Mouse (Mus musculus) CH12.LX (cell line): ENCODE results near the gene Traf1. TPM values are rescaled to one million over a fixed set of nuclear protein-coding genes. Genes with fewer than 3 reads are reported as not detected.
A peak's percentile ranks its signal among the peaks of the same experiment; 100 is the strongest.

Experiments used
- DNase-seq: peaks from one replicate; pipeline ENCODE4 v3.0.0-alpha.2; 2013; ENCODE audit errors: extremely low read depth
- H3K27ac ChIP-seq: 2 replicates; pipeline ENCODE4 v1.5.1; 2012; ENCODE audit warnings: low read depth, mild to moderate bottlenecking, control low read depth, moderate library complexity; ENCODE audit not compliant: insufficient read depth
- H3K27me3 ChIP-seq: replicated peaks from 2 replicates; pipeline ENCODE3; 2012; ENCODE audit warnings: inconsistent platforms
- H3K36me3 ChIP-seq, 2 experiments: replicated peaks in 1 of 2; 2 replicates each; pipeline versions ENCODE3 to v1.6.1; 2012; ENCODE audit warnings: inconsistent platforms in 1 of 2, low read length in 1 of 2, mild to moderate bottlenecking in 1 of 2, mixed read lengths in 1 of 2, moderate library complexity in 1 of 2; ENCODE audit not compliant: control insufficient read depth in 1 of 2, insufficient read depth in 1 of 2
- H3K4me1 ChIP-seq, 2 experiments: 2 replicates each; pipeline ENCODE4 v1.6.1; 2012; ENCODE audit warnings: inconsistent platforms in 1 of 2, moderate library complexity in 1 of 2; ENCODE audit not compliant: insufficient read depth in 2 of 2, control insufficient read depth in 1 of 2
- H3K4me2 ChIP-seq: 2 replicates; pipeline ENCODE4 v1.6.1; 2012; ENCODE audit warnings: low read depth, mild to moderate bottlenecking, control low read depth; ENCODE audit not compliant: poor library complexity, insufficient read depth, severe bottlenecking
- H3K4me3 ChIP-seq, 3 experiments: fragments of 150-350 bp in 1 of 3; sonication (generic) in 1 of 3; replicated peaks in 1 of 3; 2 replicates each; pipeline versions ENCODE3 to v1.5.1; 2011 to 2012; ENCODE audit warnings: low read depth in 2 of 3, low read length in 2 of 3, mild to moderate bottlenecking in 2 of 3, moderate library complexity in 2 of 3, control low read depth in 1 of 3, improper control_type of control experiment in 1 of 3, inconsistent platforms in 1 of 3, mixed read lengths in 1 of 3; ENCODE audit not compliant: poor library complexity in 1 of 3
- H3K79me2 ChIP-seq: replicated peaks from 2 replicates; pipeline ENCODE4 v1.6.1; 2012; ENCODE audit warnings: mild to moderate bottlenecking, moderate library complexity; ENCODE audit not compliant: control insufficient read depth, poor library complexity, insufficient read depth, severe bottlenecking; ENCODE audit errors: extremely low read depth
- H3K9ac ChIP-seq: 2 replicates; pipeline ENCODE4 v1.6.1; 2012; ENCODE audit warnings: low read depth, mild to moderate bottlenecking, control low read depth, moderate library complexity; ENCODE audit not compliant: insufficient read depth
- H3K9me3 ChIP-seq: replicated peaks from 2 replicates; pipeline ENCODE3; 2012; ENCODE audit warnings: low read length, inconsistent platforms, mixed read lengths
- BHLHE40 ChIP-seq: IDR thresholded peaks from 2 replicates; pipeline ENCODE4 v1.6.1; 2011; ENCODE audit warnings: mild to moderate bottlenecking, low read depth, low read length, improper control_type of control experiment
- CHD1 ChIP-seq: IDR thresholded peaks from 2 replicates; pipeline ENCODE4 v1.6.1; 2012; ENCODE audit warnings: low read depth, low read length, improper control_type of control experiment, inconsistent platforms
- CHD2 ChIP-seq: IDR thresholded peaks from 2 replicates; pipeline ENCODE4 v1.6.1; 2011; ENCODE audit warnings: low read length, improper control_type of control experiment
- ELF1 ChIP-seq: IDR thresholded peaks from 2 replicates; pipeline ENCODE4 v1.6.1; 2014; ENCODE audit warnings: low read depth, mild to moderate bottlenecking, inconsistent platforms, low read length, improper control_type of control experiment
- HCFC1 ChIP-seq: IDR thresholded peaks from 2 replicates; pipeline ENCODE4 v1.6.1; 2012; ENCODE audit warnings: low read depth, mild to moderate bottlenecking, inconsistent platforms, low read length, improper control_type of control experiment
- JUN ChIP-seq: IDR thresholded peaks from 2 replicates; pipeline ENCODE4 v1.6.1; 2011; ENCODE audit warnings: low read depth, mild to moderate bottlenecking, low read length, improper control_type of control experiment, moderate library complexity; ENCODE audit not compliant: insufficient read depth
- KAT2A ChIP-seq: IDR thresholded peaks from 2 replicates; pipeline ENCODE4 v1.6.1; 2012; ENCODE audit warnings: low read length, improper control_type of control experiment, inconsistent platforms; ENCODE audit not compliant: insufficient replicate concordance
- MAFK ChIP-seq: IDR thresholded peaks from 2 replicates; pipeline ENCODE4 v1.6.1; 2011; ENCODE audit warnings: low read length, improper control_type of control experiment; ENCODE audit not compliant: insufficient replicate concordance
- MYC ChIP-seq: IDR thresholded peaks from 2 replicates; pipeline ENCODE4 v1.6.1; 2011; ENCODE audit warnings: low read depth, mild to moderate bottlenecking, improper control_type of control experiment, low read length
- RAD21 ChIP-seq: IDR thresholded peaks from 2 replicates; pipeline ENCODE4 v1.6.1; 2011; ENCODE audit warnings: low read depth, mild to moderate bottlenecking, low read length, improper control_type of control experiment, moderate library complexity
- SIN3A ChIP-seq: IDR thresholded peaks from 2 replicates; pipeline ENCODE4 v1.6.1; 2012; ENCODE audit warnings: low read length, improper control_type of control experiment, inconsistent platforms
- TBP ChIP-seq: conservative IDR thresholded peaks from 2 replicates; pipeline ENCODE4 v1.6.1; 2011; ENCODE audit warnings: low read depth, low read length, improper control_type of control experiment
- ZMIZ1 ChIP-seq: IDR thresholded peaks from 2 replicates; pipeline ENCODE4 v1.6.1; 2012; ENCODE audit warnings: low read depth, mild to moderate bottlenecking, inconsistent platforms, low read length, improper control_type of control experiment
- dilution Hi-C: fragments of 300-500 bp; cut with MboI; formaldehyde crosslinking; loops from 2 replicates; pipeline ENCODE4 v1.14.3; 2020; ENCODE audit warnings: low sequenced_read_pairs; ENCODE audit not compliant: extremely low pct_unique_long_range_greater_than_20kb, extremely low pct_ligation_motif_present
- in situ Hi-C: fragments of 300-500 bp; cut with MboI; formaldehyde crosslinking; loops from 3 replicates; pipeline ENCODE4 v1.14.3; 2019; ENCODE audit warnings: low sequenced_read_pairs, low pct_ligation_motif_present, low pct_unique_long_range_greater_than_20kb, mixed read lengths
- polyA plus RNA-seq: library from polyadenylated mRNA; unstranded; fragments of >175 nt; gene quantifications from 2 replicates; pipeline ENCODE4 v1.2.1, GENCODE M21; 2012; ENCODE audit warnings: low read depth; ENCODE audit not compliant: insufficient read length
- total RNA-seq, 2 experiments: library from RNA; depleted of rRNA; stranded (reverse); fragments of 300-350 nt in 1 of 2; fragments of >200 nt in 1 of 2; gene quantifications; 2 replicates each; pipeline ENCODE4 v1.2.3; 2012 to 2014

Traf1 gene
- total and polyA plus RNA-seq, 3 experiments = 47.9 to 151 (median 66.9) TPM

DNA sequence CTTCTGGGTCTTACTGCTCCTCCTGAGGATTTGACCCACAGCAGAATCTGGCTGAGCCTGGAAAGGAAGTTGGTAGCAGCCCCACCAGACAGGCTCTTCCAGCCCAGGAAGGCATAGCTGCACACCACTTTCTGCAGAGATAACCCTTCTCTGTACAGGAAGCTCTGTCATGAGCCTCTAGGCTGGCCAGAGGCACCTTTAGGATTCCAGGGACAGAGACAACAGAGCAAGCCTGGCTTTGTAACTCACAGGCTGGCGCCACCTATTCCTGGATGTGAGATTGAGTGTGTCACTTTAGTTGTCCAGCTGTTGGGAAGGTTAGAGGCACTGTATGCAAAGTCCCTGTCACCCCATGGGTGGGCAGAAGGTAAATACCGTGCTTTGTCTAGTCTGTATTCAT lies 46.5 kb downstream of the Traf1 start:
- Histone ChIP-seq H3K4me3 (no peak overlapping the region), H3K36me3 (peaks cover 14 to 22% of the 10 kb centered on the region in 2 experiments), H3K9me3 (no peaks in the 10 kb centered on the region), H3K79me2 (no peaks in the 10 kb centered on the region), H3K4me1 (peaks cover 16 to 51% of the 10 kb centered on the region in 2 experiments), H3K27me3 (no peaks in the 10 kb centered on the region), H3K9ac (no peak overlapping the region), H3K27ac (no peak overlapping the region), H3K4me2 (no peak overlapping the region)
- no peak for DNase-seq
- dilution Hi-C loops = no loop called here
- in situ Hi-C loops = loop anchor here (10.0 kb wide), 1 partner anchor 50 kb away; the partner anchor contains the start of gene Traf1
- no peak for TF ChIP-seq HCFC1
- TF ChIP-seq KAT2A = no peak
- TF ChIP-seq ELF1 = no peak
- TF ChIP-seq MAFK = no peak
- TF ChIP-seq SIN3A = no peak
- TF ChIP-seq TBP = no peak
- no peak for TF ChIP-seq JUN
- TF ChIP-seq BHLHE40 = no peak
- no peak for TF ChIP-seq RAD21
- no peak for TF ChIP-seq ZMIZ1

DNA sequence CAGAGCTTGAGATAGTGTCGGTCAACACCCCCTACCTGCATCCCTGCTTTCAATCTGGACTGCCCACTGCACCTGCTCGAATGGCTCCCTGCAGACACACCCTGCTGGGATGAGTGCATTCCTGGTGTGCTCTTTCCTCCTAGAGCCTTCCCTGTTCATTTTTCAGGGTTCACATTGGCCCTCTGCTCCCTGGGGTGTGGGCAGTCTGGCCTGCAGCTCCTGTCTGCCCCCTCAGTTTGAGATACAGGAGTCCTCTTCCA lies 46.8 kb downstream of the Traf1 start:
- no peaks in the 10 kb centered on the region for H3K79me2 ChIP-seq
- peaks cover 13 to 48% of the 10 kb centered on the region in 2 experiments for H3K4me1 ChIP-seq
- no peak for DNase-seq
- dilution Hi-C loops = no loop called here
- TF ChIP-seq CHD2 (no peak), MYC (no peak), CHD1 (no peak)
- TF ChIP-seq, all 38 proteins: peak for 0
- Histone ChIP-seq H3K27ac (no peak overlapping the region), H3K9me3 (no peaks in the 10 kb centered on the region), H3K36me3 (peaks cover 17 to 25% of the 10 kb centered on the region in 2 experiments), H3K9ac (peak overlapping the region; percentile 79; the same call in 1 of the 2 replicates), H3K4me3 (peak overlapping the region in 2 of 3 experiments; percentile 64 to 67), H3K27me3 (no peaks in the 10 kb centered on the region), H3K4me2 (peak overlapping the region; percentile 26)
- in situ Hi-C loops = loop anchor here (10.0 kb wide), 1 partner anchor 50 kb away; the partner anchor contains the start of gene Traf1
